Mouse (Mus musculus) E14TG2a.4 (cell line): Measurements from ENCODE around the gene Spp2.

ENCODE experiments used
- CTCF ChIP-seq: conservative IDR thresholded peaks from 2 replicates; pipeline ENCODE4 v1.5.1; 2014; ENCODE audit warnings: low read length
- NANOG ChIP-seq: IDR thresholded peaks from 2 replicates; pipeline ENCODE4 v1.6.1; 2014; ENCODE audit warnings: borderline replicate concordance, low read length, mixed read lengths
- POU5F1 ChIP-seq: IDR thresholded peaks from 2 replicates; pipeline ENCODE4 v1.6.1; 2014; ENCODE audit warnings: low read length, borderline replicate concordance

DNA sequence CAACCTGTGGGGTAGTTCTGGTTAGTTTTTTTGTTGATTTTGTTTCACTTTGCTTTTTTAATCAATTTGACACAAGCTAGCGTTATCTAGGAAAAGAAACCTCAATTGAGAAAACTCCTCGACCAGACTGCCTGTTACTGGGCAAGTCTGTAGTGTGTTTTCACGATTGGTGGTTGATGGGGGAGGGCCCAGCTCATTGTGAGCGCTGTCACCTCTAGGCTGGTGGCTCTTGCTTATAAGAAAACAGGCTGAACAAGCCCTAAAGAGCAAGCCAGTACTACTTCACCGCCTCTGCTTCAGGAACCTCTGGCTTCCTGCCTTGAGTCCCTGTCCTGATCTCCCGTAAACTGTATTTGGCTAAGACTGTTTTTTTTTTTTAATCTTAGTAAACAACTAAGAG lies 40.7 kb downstream of the Spp2 start:
- TF ChIP-seq NANOG (no peak), CTCF (no peak), POU5F1 (no peak)
